Mouse (Mus musculus): ENCODE data around the gene Trim40.

GRCm38 (mm10) chr17:36885132-36885790 lies 4.7 kb downstream of the Trim40 start:
- no peak for TF ChIP-seq POLR2A (IDR thresholded peaks at IDR 0.05; ENCODE audit: borderline replicate concordance, control insufficient read depth, low read depth, low read length)
- no peak for TF ChIP-seq CTCF (IDR thresholded peaks at IDR 0.05; ENCODE audit: control insufficient read depth, insufficient read depth, low read length)

Measured in bone marrow, adult 2 months (tissue).